Mouse (Mus musculus): ENCODE data around the gene Cfap36.

- TF ChIP-seq POLR2A (IDR thresholded peaks at IDR 0.05; ENCODE audit: insufficient read length, low read depth) (no peak), REST (IDR thresholded peaks at IDR 0.05; ENCODE audit: insufficient read depth, insufficient read length) (no peak), E2F4 (IDR thresholded peaks at IDR 0.05; ENCODE audit: insufficient read depth) (no peak), TCF12 (IDR thresholded peaks at IDR 0.05; ENCODE audit: insufficient read depth, poor library complexity, severe bottlenecking) (no peak)
Observed at GRCm38 (mm10) chr11:29224754-29225153, 22.5 kb downstream of the Cfap36 start.
